ENCODE assay signal across 12 mouse cellular contexts in genomic region chr15:101066920-101067696, GRCm38 (mm10). TPM values are rescaled to one million over a fixed set of nuclear protein-coding genes. Genes with fewer than 3 reads are reported as not detected.
A peak's percentile ranks its signal among the peaks of the same experiment; 100 is the strongest.
DNase-seq lines count a peak whose midpoint lies in the region; ATAC-seq and TF ChIP-seq lines count a peak whose summit lies in the region.
"Had no signal": no experiment of that assay in that cellular context is flagged by ENCODE, and none has a peak within 500 bp of the region (broad histone marks: within the 10 kb centered on the region; RNA-seq: fewer than 3 reads in every experiment).

No protein-coding gene starts in this region.

- peaks cover 25% of the 10 kb centered on the region for H3K4me1 ChIP-seq in lung, postnatal 0 days (ENCODE audit: insufficient read depth, low read depth, low read length)
- peaks cover 100% of the 10 kb centered on the region for H3K4me1 ChIP-seq in hindbrain, embryonic 10.5 days (replicated peaks)
- H3K4me1 ChIP-seq in stomach, embryonic 15.5 days, result peaks cover 69% of the 10 kb centered on the region

- no peak overlapping the region for H3K4me2 ChIP-seq in lung, postnatal 0 days (replicated peaks; ENCODE audit: low read depth, low read length)
- H3K4me2 ChIP-seq in stomach, embryonic 15.5 days, result no peak overlapping the region

- TF ChIP-seq EP300 in lung, postnatal 0 days (IDR thresholded peaks at IDR 0.05), result no peak

- no peak overlapping the region for H3K9ac ChIP-seq in lung, postnatal 0 days (replicated peaks; ENCODE audit: low read depth)
- no peak overlapping the region for H3K9ac ChIP-seq in stomach, embryonic 15.5 days

- H3K27ac ChIP-seq in lung, postnatal 0 days (ENCODE audit: low read length), result peak overlapping the region; percentile 60
- peak overlapping the region; percentile 89 for H3K27ac ChIP-seq in hindbrain, embryonic 10.5 days
- peak overlapping the region; percentile 40; the same call in 1 of the 2 replicates for H3K27ac ChIP-seq in stomach, embryonic 15.5 days
- H3K27ac ChIP-seq in left cerebral cortex, adult 2 months, result no peak overlapping the region

- no peak for ATAC-seq in lung, postnatal 0 days
- no peak for ATAC-seq in stomach, embryonic 15.5 days (ENCODE audit: insufficient read depth, low FRiP score, low read depth)

- DNase-seq in lung, postnatal 0 days (ENCODE audit: low spot score), result no peak
- no peak for DNase-seq in lung, postnatal 14 days
- DNase-seq in hindbrain, embryonic 10.5 days (ENCODE audit: low spot score), result peak; percentile 72
- DNase-seq in kidney, postnatal 10 days, result peak; percentile 63
- no peak for DNase-seq in MN1 (ENCODE audit: low spot score)
- DNase-seq in cerebellum, adult 11 months, result no peak
- no peak for DNase-seq in left cerebral cortex, adult 2 months (ENCODE audit: extremely low spot score in 1 of 2, low spot score in 2 of 2)

- intact Hi-C loops in left cerebral cortex, adult 2 months (cut with DNase I), result no loop called here

- no peak for TF ChIP-seq CTCF in lung, postnatal 0 days (IDR thresholded peaks at IDR 0.05)
- no peak for TF ChIP-seq CTCF in left cerebral cortex, adult 2 months (IDR thresholded peaks at IDR 0.05)

- no peak overlapping the region for H3K4me3 ChIP-seq in lung, postnatal 0 days (ENCODE audit: low read depth, low read length)
- peak overlapping the region; percentile 28 for H3K4me3 ChIP-seq in hindbrain, embryonic 10.5 days
- no peak overlapping the region for H3K4me3 ChIP-seq in stomach, embryonic 15.5 days (replicated peaks)
- no peak overlapping the region for H3K4me3 ChIP-seq in left cerebral cortex, adult 2 months

- H3K27me3 ChIP-seq in lung, postnatal 0 days (replicated peaks; ENCODE audit: insufficient read depth, low read length), result no peaks in the 10 kb centered on the region
- H3K27me3 ChIP-seq in hindbrain, embryonic 10.5 days (ENCODE audit: insufficient read depth, poor library complexity, severe bottlenecking), result no peaks in the 10 kb centered on the region
- H3K27me3 ChIP-seq in stomach, embryonic 15.5 days (replicated peaks), result no peaks in the 10 kb centered on the region

- no peaks in the 10 kb centered on the region for H3K36me3 ChIP-seq in lung, postnatal 0 days (ENCODE audit: insufficient read depth, low read length)
- H3K36me3 ChIP-seq in hindbrain, embryonic 10.5 days, result peaks cover 18% of the 10 kb centered on the region
- no peaks in the 10 kb centered on the region for H3K36me3 ChIP-seq in stomach, embryonic 15.5 days

- H3K9me3 ChIP-seq in lung, postnatal 0 days (ENCODE audit: low read length), result no peaks in the 10 kb centered on the region
- H3K9me3 ChIP-seq in hindbrain, embryonic 10.5 days, result no peaks in the 10 kb centered on the region
- no peaks in the 10 kb centered on the region for H3K9me3 ChIP-seq in stomach, embryonic 15.5 days

- 47% methylated on average over 8 of the region's 9 CpGs for WGBS in lung, postnatal 0 days
- 2% methylated on average over 7 of the region's 9 CpGs for WGBS in hindbrain, embryonic 10.5 days
- WGBS in stomach, embryonic 15.5 days, result 32% methylated on average over 7 of the region's 9 CpGs

RNA-seq across cellular contexts. Expression of gene Fignl2, which starts 11.3 kb away (rescaled TPM):
- polyA plus RNA-seq in lung, postnatal 0 days (2015; fragmentation: Nextera tagmentation; extraction: Ambion mirVana), result 0.48 and 0.60 TPM in 2 replicates
- 1.4 TPM in 2 replicates for polyA plus RNA-seq in hindbrain, embryonic 10.5 days (2016; fragmentation: Nextera tagmentation; extraction: Ambion mirVana)
- polyA plus RNA-seq in stomach, embryonic 15.5 days (2015; fragmentation: Nextera tagmentation; extraction: Ambion mirVana), result 0.19 and 0.21 TPM in 2 replicates
- total RNA-seq in left cerebral cortex, adult 2 months (2021), result 1 to 10 TPM; 1.2 to 1.4 TPM
- total RNA-seq: MEL had no signal

RNA-seq across cellular contexts. Expression of gene Gm47841, which starts 19.9 kb away (rescaled TPM):
- polyA plus RNA-seq in lung, postnatal 0 days (2015; fragmentation: Nextera tagmentation; extraction: Ambion mirVana), result not detected in 2 replicates
- polyA plus RNA-seq in hindbrain, embryonic 10.5 days (2016; fragmentation: Nextera tagmentation; extraction: Ambion mirVana), result not detected in 2 replicates
- polyA plus RNA-seq in stomach, embryonic 15.5 days (2015; fragmentation: Nextera tagmentation; extraction: Ambion mirVana), result not detected in 2 replicates
- total RNA-seq in left cerebral cortex, adult 2 months (2021), result not detected
- total RNA-seq: left cerebral cortex, postnatal 14 days; megakaryocyte, adult 5-6 weeks; MEL had no signal

RNA-seq across cellular contexts. Expression of gene Ankrd33, which starts 48.4 kb away (rescaled TPM):
- 0.13 TPM in 1 of 2 replicates, not detected in the other for polyA plus RNA-seq in lung, postnatal 0 days (2015; fragmentation: Nextera tagmentation; extraction: Ambion mirVana)
- not detected in 2 replicates for polyA plus RNA-seq in hindbrain, embryonic 10.5 days (2016; fragmentation: Nextera tagmentation; extraction: Ambion mirVana)
- polyA plus RNA-seq in stomach, embryonic 15.5 days (2015; fragmentation: Nextera tagmentation; extraction: Ambion mirVana), result not detected in 2 replicates
- total RNA-seq in left cerebral cortex, adult 2 months (2021), result not detected
- total RNA-seq: heart, postnatal 10 days; megakaryocyte, adult 5-6 weeks; MEL had no signal

Comparison
In these comparisons a context has a peak if more than half of its experiments do, and no peak if none do; other contexts are left out.
1. DNase-seq: peak in hindbrain, embryonic 10.5 days (single experiment) and kidney, postnatal 10 days (single experiment); none in lung, postnatal 0 days (single experiment), lung, postnatal 14 days (single experiment), MN1 (single experiment), cerebellum, adult 11 months (single experiment) and left cerebral cortex, adult 2 months (0 of 2).